Mouse (Mus musculus) spleen, adult 2 months (tissue): Measurements from ENCODE around the gene Ucn2.

Experiments used
- CTCF ChIP-seq: fragments of 200-500 bp; IDR thresholded peaks from 2 replicates; pipeline ENCODE4 v1.5.1; 2011; ENCODE audit warnings: mild to moderate bottlenecking, inconsistent platforms; ENCODE audit not compliant: insufficient read depth, insufficient read length, insufficient replicate concordance; ENCODE audit errors: extremely low read depth
- POLR2A ChIP-seq: fragments of 200-500 bp; IDR thresholded peaks from 2 replicates; pipeline ENCODE4 v1.6.1; 2011; ENCODE audit warnings: low read depth, low read length, inconsistent platforms

- TF ChIP-seq POLR2A (no peak), CTCF (peak; percentile 86; the same call in 1 of the 2 replicates)
These were observed 17.4 kb downstream of the Ucn2 start for GRCm38 (mm10) chr9:109003201-109003600.
